Mouse (Mus musculus) myocyte (in vitro differentiated cells): ENCODE measurements around the gene Ino80b.

Experiments used
- E2F4 ChIP-seq: IDR thresholded peaks from one replicate; pipeline ENCODE4 v1.6.1; 2011; ENCODE audit warnings: mild to moderate bottlenecking, control low read depth, moderate library complexity; ENCODE audit not compliant: insufficient read depth
- MAX ChIP-seq: IDR thresholded peaks from one replicate; pipeline ENCODE4 v1.6.1; 2011; ENCODE audit warnings: low read depth, mild to moderate bottlenecking, control low read depth
- MYOD1 ChIP-seq, 3 experiments: IDR thresholded peaks; one replicate each; pipeline ENCODE4 v1.6.1; 2011; ENCODE audit warnings: control low read depth in 2 of 3, low read depth in 2 of 3, mild to moderate bottlenecking in 2 of 3, moderate library complexity in 1 of 3; ENCODE audit not compliant: insufficient read length in 2 of 3, control insufficient read depth in 1 of 3
- POLR2A ChIP-seq: IDR thresholded peaks from one replicate; pipeline ENCODE4 v1.6.1; 2011; ENCODE audit warnings: low read depth, mild to moderate bottlenecking, control low read depth, moderate library complexity; ENCODE audit not compliant: insufficient read length
- SRF ChIP-seq: IDR thresholded peaks from one replicate; pipeline ENCODE4 v1.6.1; 2011; ENCODE audit warnings: low read depth; ENCODE audit not compliant: control insufficient read depth, insufficient read length
- TCF12 ChIP-seq: IDR thresholded peaks from one replicate; pipeline ENCODE4 v1.6.1; 2011; ENCODE audit warnings: mild to moderate bottlenecking, control low read depth; ENCODE audit not compliant: poor library complexity, insufficient read depth, severe bottlenecking
- TCF3 ChIP-seq: IDR thresholded peaks from one replicate; pipeline ENCODE4 v1.6.1; 2011; ENCODE audit warnings: low read depth, control low read depth; ENCODE audit not compliant: insufficient read length
- USF1 ChIP-seq: IDR thresholded peaks from one replicate; pipeline ENCODE4 v1.6.1; 2011; ENCODE audit warnings: low read depth, mild to moderate bottlenecking, control low read depth, moderate library complexity

DNA sequence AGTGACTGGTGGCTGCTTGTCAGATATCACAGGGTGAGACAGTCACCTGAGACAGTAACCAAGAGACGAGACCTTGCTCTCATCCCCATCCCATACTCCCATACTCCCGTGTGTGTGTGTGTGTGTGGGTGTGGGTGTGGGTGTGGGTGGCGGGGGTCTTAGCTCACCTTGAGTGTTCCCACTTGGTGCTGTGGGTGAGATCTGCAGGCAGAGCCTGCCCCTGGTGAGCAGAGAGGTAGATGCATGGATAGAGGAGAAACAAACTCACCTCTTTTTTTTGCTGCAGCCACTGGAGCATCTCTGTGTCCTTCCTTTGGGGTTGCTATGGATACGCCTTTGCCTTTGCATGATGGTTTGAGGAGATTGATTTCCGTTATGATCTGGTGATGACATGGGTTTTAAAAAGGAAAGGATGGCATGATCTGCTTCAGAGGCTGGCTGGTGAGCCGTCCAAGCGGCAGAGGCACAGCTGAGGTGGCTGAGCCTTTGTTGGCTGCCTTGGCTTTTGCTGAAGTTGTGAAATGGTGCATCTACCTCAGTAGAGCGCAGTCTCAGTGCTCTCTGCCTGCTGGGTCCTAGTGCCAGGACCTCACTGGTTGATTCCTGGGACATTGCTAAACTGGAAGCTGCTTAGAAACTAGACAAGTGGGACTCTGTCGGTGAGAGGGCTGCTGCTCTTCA, 47.1 kb upstream of the Ino80b start:
- no peak for TF ChIP-seq MAX
- TF ChIP-seq USF1 = no peak
- no peak for TF ChIP-seq POLR2A
- no peak for TF ChIP-seq TCF12
- TF ChIP-seq E2F4 = no peak
- TF ChIP-seq TCF3 = no peak
- TF ChIP-seq MYOD1 (IDR thresholded peaks at IDR 0.05; ENCODE audit: control insufficient read depth in 1 of 3, insufficient read length in 2 of 3, low read depth in 2 of 3) = no peak
- TF ChIP-seq SRF = no peak
